In genomic region chrX:13230615-13231179, GRCm38 (mm10) we compare ENCODE assay signal across 8 mouse cellular contexts. TPM values are rescaled to one million over a fixed set of nuclear protein-coding genes. Genes with fewer than 3 reads are reported as not detected.
DNase-seq lines count a peak whose midpoint lies in the region; ATAC-seq and TF ChIP-seq lines count a peak whose summit lies in the region.

No protein-coding gene starts in this region.

- 8% methylated on average over 17 of the region's 17 CpGs for WGBS in hindbrain, postnatal 0 days
- 19% methylated on average over 15 of the region's 17 CpGs for WGBS in macrophage (ENCODE audit: missing documents)

- peak; percentile 99 for ATAC-seq in hindbrain, postnatal 0 days

- DNase-seq in adrenal gland, adult (ENCODE audit: inconsistent age in 2 of 2, low spot score in 1 of 2) = peak; percentile 86 to 94
- peak; percentile 73 for DNase-seq in gastrocnemius, adult 2 months
- DNase-seq in hindbrain, postnatal 0 days (ENCODE audit: low spot score) = peak; percentile 94
- DNase-seq in left cerebral cortex, adult 2 months (ENCODE audit: extremely low spot score in 1 of 2, low spot score in 2 of 2) = peak; percentile 70 to 73
- DNase-seq in right cerebral cortex, postnatal 14 days = peak; percentile 52
- peak; percentile 63 to 67 for DNase-seq in urinary bladder, postnatal 4 days (ENCODE audit: low spot score in 2 of 2)

- peak overlapping the region; percentile 62 for H3K4me3 ChIP-seq in cortical plate, adult 2 months (ENCODE audit: insufficient read depth, low read length)
- peak overlapping the region; percentile 75 for H3K4me3 ChIP-seq in gastrocnemius, adult 2 months
- peak overlapping the region; percentile 35 for H3K4me3 ChIP-seq in hindbrain, postnatal 0 days (ENCODE audit: low read length)
- peak overlapping the region; percentile 50 for H3K4me3 ChIP-seq in left cerebral cortex, adult 2 months
- peak overlapping the region; percentile 41 for H3K4me3 ChIP-seq in macrophage (ENCODE audit: inconsistent target)

- no peaks in the 10 kb centered on the region for H3K9me3 ChIP-seq in hindbrain, postnatal 0 days (ENCODE audit: low read length)

- peak overlapping the region; percentile 82; the same call in 1 of the 2 replicates for H3K27ac ChIP-seq in cortical plate, adult 2 months (ENCODE audit: insufficient read depth, low read length)
- peak overlapping the region; percentile 92 for H3K27ac ChIP-seq in gastrocnemius, adult 2 months
- H3K27ac ChIP-seq in hindbrain, postnatal 0 days = peak overlapping the region; percentile 72
- peak overlapping the region; percentile 90 for H3K27ac ChIP-seq in left cerebral cortex, adult 2 months
- H3K27ac ChIP-seq in macrophage = peak overlapping the region; percentile 42

- intact Hi-C loops in gastrocnemius, adult 2 months (cut with DNase I) = no loop called here
- intact Hi-C loops in left cerebral cortex, adult 2 months (cut with DNase I) = loop anchor here (1.0 kb wide), 1 partner anchor 50 kb away; the partner anchor contains the start of gene Ddx3x

- H3K36me3 ChIP-seq in hindbrain, postnatal 0 days (ENCODE audit: insufficient read depth, low read length) = no peaks in the 10 kb centered on the region
- no peaks in the 10 kb centered on the region for H3K36me3 ChIP-seq in macrophage (ENCODE audit: inconsistent target)

- H3K4me2 ChIP-seq in hindbrain, postnatal 0 days (ENCODE audit: low read depth, low read length) = peak overlapping the region; percentile 56

- H3K9ac ChIP-seq in hindbrain, postnatal 0 days (replicated peaks; ENCODE audit: low read length) = peak overlapping the region; percentile 17; the same call in 1 of the 2 replicates

- no peaks in the 10 kb centered on the region for H3K4me1 ChIP-seq in cortical plate, adult 2 months (ENCODE audit: control insufficient read depth, insufficient read depth, low read length)
- no peaks in the 10 kb centered on the region for H3K4me1 ChIP-seq in hindbrain, postnatal 0 days (ENCODE audit: insufficient read depth, low read length)

- TF ChIP-seq CTCF in cortical plate, adult 2 months (IDR thresholded peaks at IDR 0.05; ENCODE audit: extremely low read depth, insufficient read depth, low read length) = no peak
- TF ChIP-seq CTCF in gastrocnemius, adult 2 months (IDR thresholded peaks at IDR 0.05) = no peak
- TF ChIP-seq CTCF in hindbrain, postnatal 0 days (IDR thresholded peaks at IDR 0.05; ENCODE audit: low read depth) = peak; percentile 24; the same call in 1 of the 2 replicates
- peak; percentile 20; the same call in 1 of the 2 replicates for TF ChIP-seq CTCF in left cerebral cortex, adult 2 months (IDR thresholded peaks at IDR 0.05)

- H3K79me2 ChIP-seq in macrophage (ENCODE audit: inconsistent target) = no peaks in the 10 kb centered on the region

- H3K27me3 ChIP-seq in hindbrain, postnatal 0 days (ENCODE audit: insufficient read depth, low read length) = no peaks in the 10 kb centered on the region

- TF ChIP-seq POLR2A in cortical plate, adult 2 months (IDR thresholded peaks at IDR 0.05; ENCODE audit: extremely low read depth, insufficient read depth, low read length) = 0 out of 2 replicates have a peak, but pooled peaks have one; percentile 22

RNA-seq across cellular contexts. Expression of gene Ddx3x, which starts 50.1 kb away (rescaled TPM):
- 74.9 and 79.5 TPM in 2 replicates for polyA plus RNA-seq in cortical plate, adult 2 months (2012; rRNA removed)
- 100 to 1,000 TPM; 138 to 199 TPM for total RNA-seq in gastrocnemius, adult 2 months (2021)
- total RNA-seq in hindbrain, postnatal 0 days (2014; rRNA removed) = 92.2 and 103 TPM in 2 replicates
- 91.7 and 110 TPM in 2 replicates for polyA plus RNA-seq in hindbrain, postnatal 0 days (2015; fragmentation: Nextera tagmentation; extraction: Ambion mirVana)
- 100 to 1,000 TPM; 172 to 190 TPM for total RNA-seq in left cerebral cortex, adult 2 months (2021)
- 100 to 1,000 TPM; 145 to 573 (median 205) TPM for total RNA-seq in macrophage (2018; cell fraction: chromatin; rRNA removed)
- total RNA-seq in macrophage (2018; cell fraction: cytosol; rRNA removed) = 100 to 1,000 TPM; 102 to 274 (median 170) TPM
- total RNA-seq in macrophage (2018; cell fraction: nucleus; rRNA removed) = 100 to 1,000 TPM; 109 to 327 (median 189) TPM
- 152 to 160 TPM (median 158 TPM) in 3 replicates for polyA plus RNA-seq in macrophage (2018)

Comparison
In these comparisons a context has a peak if more than half of its experiments do, and no peak if none do; other contexts are left out.
1. Peak in every context shown above with its lines: DNase-seq, ATAC-seq, H3K4me3 ChIP-seq and H3K27ac ChIP-seq.
2. H3K27ac ChIP-seq: peak in every context shown above with its lines; median percentile 92 in gastrocnemius, adult 2 months; 90 in left cerebral cortex, adult 2 months; 82 in cortical plate, adult 2 months; 72 in hindbrain, postnatal 0 days; 42 in macrophage.
3. CTCF ChIP-seq: peak in hindbrain, postnatal 0 days (single experiment) and left cerebral cortex, adult 2 months (single experiment); none in cortical plate, adult 2 months (single experiment) and gastrocnemius, adult 2 months (single experiment).